Mouse (Mus musculus) forelimb bud, embryonic 11.5 days (tissue): ENCODE measurements around the gene Gm17387.

Experiments used
- DNase-seq: peaks from one replicate; pipeline ENCODE4 v3.0.0-alpha.2; 2012; ENCODE audit warnings: low read depth, low spot score

The Gm17387 gene

GRCm38 (mm10) chr7:141028831-141029230, at the start of gene Gm17387:
TSS of gene Gm17387 (plus strand) at chr7:141029131.
- no peak for DNase-seq

GRCm38 (mm10) chr7:140981704-140982103, 47.2 kb upstream of the Gm17387 start:
- no peak for DNase-seq

- DNase-seq: no peak
Observed at GRCm38 (mm10) chr7:140982971-140983370, 46.0 kb upstream of the Gm17387 start.

- no peak for DNase-seq
Observed at GRCm38 (mm10) chr7:140987182-140988138, 41.5 kb upstream of the Gm17387 start.

- DNase-seq: no peak
Observed at GRCm38 (mm10) chr7:140989022-140989421, 39.9 kb upstream of the Gm17387 start.

- DNase-seq: no peak
Observed at GRCm38 (mm10) chr7:140990185-140990584, 38.7 kb upstream of the Gm17387 start.

- no peak for DNase-seq
Observed at GRCm38 (mm10) chr7:140990622-140991021, 38.3 kb upstream of the Gm17387 start.

GRCm38 (mm10) chr7:140991117-140991689, 37.7 kb upstream of the Gm17387 start:
- no peak for DNase-seq

GRCm38 (mm10) chr7:140997817-140998216, 31.1 kb upstream of the Gm17387 start:
- no peak for DNase-seq

GRCm38 (mm10) chr7:140998853-140999700, 29.9 kb upstream of the Gm17387 start:
- DNase-seq: no peak

- no peak for DNase-seq
Observed at GRCm38 (mm10) chr7:141000881-141001708, 27.8 kb upstream of the Gm17387 start.

GRCm38 (mm10) chr7:141003248-141004010, 25.5 kb upstream of the Gm17387 start:
- DNase-seq: no peak

- DNase-seq: no peak
Observed at GRCm38 (mm10) chr7:141006446-141006845, 22.5 kb upstream of the Gm17387 start.

- DNase-seq: no peak
Observed at GRCm38 (mm10) chr7:141006914-141007313, 22.0 kb upstream of the Gm17387 start.

- no peak for DNase-seq
Observed at GRCm38 (mm10) chr7:141008312-141008761, 20.6 kb upstream of the Gm17387 start.

GRCm38 (mm10) chr7:141008938-141009660, 19.8 kb upstream of the Gm17387 start:
- DNase-seq: peak; percentile 83

- DNase-seq: no peak
Observed at GRCm38 (mm10) chr7:141009665-141010064, 19.3 kb upstream of the Gm17387 start.

GRCm38 (mm10) chr7:141010593-141010992, 18.3 kb upstream of the Gm17387 start, which contains the start of gene Ifitm3:
TSS of gene Ifitm3 (minus strand) at chr7:141010770.
- DNase-seq: peak; percentile 56

- no peak for DNase-seq
Observed at GRCm38 (mm10) chr7:141011238-141011770, 17.6 kb upstream of the Gm17387 start.
